Mouse (Mus musculus) activated CD4-positive, CD25-positive, alpha-beta regulatory T cell (primary cell): ENCODE results near the gene Atxn3. TPM values are rescaled to one million over a fixed set of nuclear protein-coding genes. Genes with fewer than 3 reads are reported as not detected.

Source experiments
- polyA plus RNA-seq, 2 experiments: library from polyadenylated mRNA; unstranded; fragments of 100-300 nt; shearing (Covaris generic); gene quantifications; one replicate each; pipeline ENCODE4 v1.2.1; 2017

Gene Atxn3
- polyA plus RNA-seq: 10 to 100 TPM; 16.3 to 17.5 TPM

DNA sequence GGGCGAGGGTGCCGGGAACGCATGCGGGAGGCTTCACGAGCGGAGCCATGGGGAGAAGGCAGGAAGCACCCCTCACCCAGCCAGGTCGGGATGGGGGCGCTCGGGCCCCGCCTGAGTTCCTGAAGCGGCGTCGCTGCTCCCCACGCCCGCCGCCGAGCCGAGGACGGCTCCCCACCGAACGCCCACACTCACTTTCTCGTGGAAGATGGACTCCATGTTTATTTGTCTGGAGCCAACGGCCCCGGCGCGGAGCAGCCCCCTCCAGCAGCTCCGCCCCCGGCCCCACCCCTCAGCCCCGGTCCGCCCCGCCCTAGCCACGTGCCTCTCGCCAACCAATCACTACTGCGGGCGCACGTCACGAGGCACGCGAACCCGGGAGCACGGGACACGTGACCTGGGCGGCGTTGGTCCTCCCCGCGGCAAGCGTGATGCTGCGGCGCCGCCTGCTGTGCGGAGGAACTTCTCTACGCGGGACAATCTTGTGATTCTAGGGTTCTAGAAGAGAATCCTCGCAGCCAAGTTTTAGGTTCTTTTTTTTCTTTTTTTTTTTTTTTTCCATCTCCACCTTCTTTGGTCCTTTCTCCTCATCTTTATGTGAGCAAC, at the start of gene Atxn3:
Gene Atxn3, minus strand, starts transcription at position 305 of the 603 bp plus-strand sequence.

GRCm38 (mm10) chr12:101975601-101976571, 17.8 kb upstream of the Atxn3 start, which contains the start of gene Cpsf2:
TSS of gene Cpsf2 (plus strand) at chr12:101975988.

DNA sequence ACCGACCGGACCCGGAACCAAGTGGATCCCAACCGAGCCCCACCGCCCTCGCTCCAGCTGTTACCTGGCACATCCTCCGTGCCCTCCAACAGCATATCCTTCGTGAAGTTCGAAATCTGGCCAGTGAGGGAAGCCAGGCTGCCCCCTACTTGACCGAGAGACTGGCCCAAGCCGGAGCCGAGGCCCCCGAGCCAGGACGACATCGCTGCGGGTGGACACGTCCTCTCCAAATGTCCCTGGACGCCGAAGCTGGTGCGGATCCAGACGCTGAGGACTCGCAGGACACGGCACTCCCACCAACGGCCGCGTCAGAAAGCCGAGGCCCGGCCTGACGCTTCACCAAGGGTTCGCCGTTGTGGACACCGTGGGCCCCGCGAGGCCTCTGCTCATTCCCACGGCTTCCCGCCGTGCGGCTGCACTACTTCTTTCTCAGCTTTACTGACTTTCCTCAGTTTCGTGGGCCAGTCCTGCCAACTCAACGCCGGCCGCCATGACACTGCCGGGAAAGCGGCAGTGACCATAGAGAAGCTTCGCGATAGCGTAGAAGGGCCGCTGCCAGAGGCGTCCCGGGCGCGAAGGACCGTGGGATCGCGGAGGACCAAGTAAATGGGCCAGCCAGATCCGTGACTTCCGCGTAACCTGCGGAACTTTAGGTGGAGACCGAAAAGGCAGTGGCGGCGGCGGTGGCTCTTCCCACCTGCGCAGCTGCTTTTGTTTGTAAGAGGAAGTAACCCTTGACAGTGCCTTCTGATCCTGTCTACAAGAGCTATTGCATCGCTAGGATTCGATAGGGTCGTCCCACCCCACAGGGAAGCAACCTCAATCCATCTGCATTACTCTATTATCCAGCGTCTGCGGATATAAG, 45.2 kb downstream of the Atxn3 start, which contains the start of gene Trip11:
Gene Trip11, minus strand, starts transcription at position 642 of the 865 bp plus-strand sequence.

Other genes with a start within 250 kb of the Atxn3 start
- gene Tc2n, start 239.7 kb downstream of the Atxn3 start, polyA plus RNA-seq: under 1 TPM; 0.05 to 0.06 TPM
- gene Fbln5, start 139.2 kb downstream of the Atxn3 start, polyA plus RNA-seq: under 1 TPM in 1 of 2 experiments, not detected in 1; 0.10 TPM
- 10 to 100 TPM; 64.2 to 64.9 TPM for gene Trip11, start 45.0 kb downstream of the Atxn3 start, polyA plus RNA-seq
- 10 to 100 TPM; 23.4 to 31.5 TPM for gene Cpsf2, start 17.7 kb upstream of the Atxn3 start, polyA plus RNA-seq
- under 1 TPM in 1 of 2 experiments, not detected in 1; 0.16 TPM for gene Slc24a4, start 170.5 kb upstream of the Atxn3 start, polyA plus RNA-seq